ENCODE assay signal across 14 mouse cellular contexts in genomic region chr8:20382146-20382545, GRCm38 (mm10). TPM values are rescaled to one million over a fixed set of nuclear protein-coding genes. Genes with fewer than 3 reads are reported as not detected.
"Had no signal": no experiment of that assay in that cellular context is flagged by ENCODE, and none has a peak within 500 bp of the region (broad histone marks: within the 10 kb centered on the region; RNA-seq: fewer than 3 reads in every experiment).

No protein-coding gene starts in this region.

RNA-seq across cellular contexts. Expression of gene Gm15319, which starts 19.1 kb away (rescaled TPM):
- total RNA-seq: megakaryocyte progenitor cell, adult 5-6 weeks; monocyte, adult 5-6 weeks had no signal
- polyA plus RNA-seq: liver, embryonic 13.5 days; liver, embryonic 15.5 days; liver, postnatal 0 days; lung, embryonic 15.5 days; lung, postnatal 0 days; macrophage; midbrain, embryonic 11.5 days; midbrain, embryonic 15.5 days; midbrain, postnatal 0 days; neural tube, embryonic 12.5 days; spleen, adult 2 months; thymus, adult 2 months had no signal
